Mouse (Mus musculus): ENCODE measurements around the gene Foxd4. TPM values are rescaled to one million over a fixed set of nuclear protein-coding genes. Genes with fewer than 3 reads are reported as not detected.

Gene Foxd4
- polyA plus RNA-seq, 1 experiment from 2014 or later, result 0.08 TPM

GRCm38 (mm10) chr19:24901666-24902065 is 669 bp upstream of the Foxd4 start:
- ATAC-seq (ENCODE audit: low read depth), result no peak
- WGBS (ENCODE audit: insufficient replicate concordance), result 6% methylated on average over 3 of the region's 3 CpGs
- Histone ChIP-seq H3K9ac (ENCODE audit: low read depth, low read length) (no peak overlapping the region), H3K27ac (ENCODE audit: low read length) (no peak overlapping the region), H3K27me3 (ENCODE audit: control insufficient read depth, insufficient read depth, low read depth, low read length) (peaks cover 72% of the 10 kb centered on the region), H3K9me3 (replicated peaks; ENCODE audit: control insufficient read depth, low read length) (no peaks in the 10 kb centered on the region), H3K36me3 (ENCODE audit: control insufficient read depth, insufficient read depth) (no peaks in the 10 kb centered on the region), H3K4me2 (ENCODE audit: low read depth, low read length) (no peak overlapping the region), H3K4me1 (ENCODE audit: control insufficient read depth, low read depth, low read length) (no peaks in the 10 kb centered on the region), H3K4me3 (ENCODE audit: low read depth, low read length) (no peak overlapping the region)

DNA sequence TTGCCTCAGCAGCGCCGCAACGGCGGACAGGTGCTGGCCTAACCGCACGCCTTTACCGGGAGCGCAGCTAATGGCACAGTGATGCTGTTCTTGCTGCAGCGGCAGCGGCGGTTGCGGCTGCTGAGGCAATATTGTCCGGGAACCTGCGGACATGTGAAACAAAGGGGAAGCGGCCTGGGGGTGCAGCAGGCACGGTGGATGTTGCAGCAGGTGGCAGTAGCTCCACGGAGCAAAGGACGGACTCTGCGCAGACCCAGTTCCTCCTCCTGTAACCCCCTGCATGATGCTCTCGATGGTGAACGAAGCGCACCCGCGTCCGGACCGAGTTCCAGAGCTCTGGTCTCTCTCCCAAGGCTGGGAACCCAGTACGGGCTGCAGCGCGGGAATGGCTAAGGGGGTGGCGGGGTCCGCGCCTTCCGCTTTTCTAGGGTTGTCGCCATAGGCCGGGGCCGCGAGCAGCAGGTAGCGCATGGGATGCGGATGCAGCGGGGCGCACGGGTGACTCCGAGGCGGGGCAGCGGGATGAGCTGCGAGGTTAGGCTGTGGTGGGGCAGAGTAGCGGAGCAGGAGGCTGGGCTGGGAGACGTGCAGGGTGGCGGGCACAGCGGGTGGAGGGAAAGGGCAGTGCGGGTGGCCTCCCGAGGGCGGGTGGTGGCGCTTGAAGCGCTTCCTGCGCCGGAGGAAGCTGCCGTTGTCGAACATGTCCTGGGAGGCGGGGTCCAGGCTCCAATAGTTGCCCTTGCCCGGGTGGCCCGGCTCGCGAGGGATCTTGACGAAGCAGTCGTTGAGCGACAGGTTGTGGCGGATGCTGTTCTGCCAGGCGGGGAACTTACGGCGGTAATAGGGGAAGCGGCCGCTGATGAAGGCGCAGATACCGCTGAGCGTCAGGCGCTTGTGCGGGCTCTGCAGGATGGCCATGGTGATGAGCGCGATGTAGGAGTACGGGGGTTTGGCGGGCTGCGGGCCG is 1.1 kb downstream of the Foxd4 start:
- H3K27me3 ChIP-seq (ENCODE audit: control insufficient read depth, insufficient read depth, low read depth, low read length), result peaks cover 78% of the 10 kb centered on the region
- under 1% methylated on average over 84 of the region's 84 CpGs for WGBS (ENCODE audit: insufficient replicate concordance)
- no peaks in the 10 kb centered on the region for H3K4me1 ChIP-seq (ENCODE audit: control insufficient read depth, low read depth, low read length)
- H3K4me3 ChIP-seq (ENCODE audit: low read depth, low read length), result peak overlapping the region; percentile 18
- peak overlapping the region; percentile 12 for H3K4me2 ChIP-seq (ENCODE audit: low read depth, low read length)
- H3K9ac ChIP-seq (ENCODE audit: low read depth, low read length), result no peak overlapping the region
- ATAC-seq (ENCODE audit: low read depth), result peak; percentile 7; the same call in 1 of the 2 replicates
- no peaks in the 10 kb centered on the region for H3K36me3 ChIP-seq (ENCODE audit: control insufficient read depth, insufficient read depth)
- no peak overlapping the region for H3K27ac ChIP-seq (ENCODE audit: low read length)
- no peaks in the 10 kb centered on the region for H3K9me3 ChIP-seq (replicated peaks; ENCODE audit: control insufficient read depth, low read length)

DNA sequence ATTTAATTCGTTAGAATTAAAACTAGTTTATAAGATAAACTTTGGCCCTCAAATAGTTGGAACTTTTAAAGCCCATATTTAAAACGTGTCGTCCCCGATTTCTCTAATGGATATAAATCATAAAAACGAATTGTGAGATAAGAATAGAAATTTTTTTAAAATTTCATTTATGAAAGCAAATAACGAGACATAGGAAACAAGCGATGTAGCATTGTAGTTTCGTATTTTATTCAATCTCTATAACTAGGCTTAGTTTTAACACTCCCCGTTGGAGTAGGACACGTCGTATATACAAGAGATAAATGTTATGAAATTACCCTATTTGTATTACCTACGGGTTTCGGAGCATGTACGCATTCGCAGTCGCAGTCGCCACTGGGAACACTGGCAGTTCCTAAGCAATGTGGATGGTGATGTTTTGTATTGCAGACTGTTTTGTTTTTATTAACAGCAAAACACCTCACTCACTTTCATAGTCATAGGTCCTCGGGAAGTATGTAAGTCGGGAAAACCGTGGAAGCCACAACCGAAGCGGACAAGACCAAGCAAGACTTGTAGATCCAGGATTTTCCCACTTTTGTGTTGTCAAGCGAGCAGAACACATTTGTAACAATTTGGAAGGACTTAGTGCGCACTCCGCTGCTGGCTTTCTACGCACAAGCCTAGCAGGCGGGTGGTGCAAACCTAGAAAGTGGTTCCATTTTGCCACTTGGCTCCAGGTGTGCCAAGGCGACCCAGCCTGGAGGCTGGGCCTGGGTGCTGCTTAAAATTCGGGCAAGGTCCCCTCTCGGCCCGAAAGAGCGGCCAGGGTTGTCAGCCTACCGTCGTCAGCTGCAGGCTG is 2.0 kb downstream of the Foxd4 start:
- no peak overlapping the region for H3K4me2 ChIP-seq (ENCODE audit: low read depth, low read length)
- WGBS (ENCODE audit: insufficient replicate concordance), result 3% methylated on average over 34 of the region's 34 CpGs
- H3K9me3 ChIP-seq (replicated peaks; ENCODE audit: control insufficient read depth, low read length), result no peaks in the 10 kb centered on the region
- ATAC-seq (ENCODE audit: low read depth), result no peak
- no peak overlapping the region for H3K4me3 ChIP-seq (ENCODE audit: low read depth, low read length)
- H3K9ac ChIP-seq (ENCODE audit: low read depth, low read length), result no peak overlapping the region
- no peaks in the 10 kb centered on the region for H3K4me1 ChIP-seq (ENCODE audit: control insufficient read depth, low read depth, low read length)
- H3K27ac ChIP-seq (ENCODE audit: low read length), result no peak overlapping the region
- no peaks in the 10 kb centered on the region for H3K36me3 ChIP-seq (ENCODE audit: control insufficient read depth, insufficient read depth)
- H3K27me3 ChIP-seq (ENCODE audit: control insufficient read depth, insufficient read depth, low read depth, low read length), result peaks cover 73% of the 10 kb centered on the region

DNA sequence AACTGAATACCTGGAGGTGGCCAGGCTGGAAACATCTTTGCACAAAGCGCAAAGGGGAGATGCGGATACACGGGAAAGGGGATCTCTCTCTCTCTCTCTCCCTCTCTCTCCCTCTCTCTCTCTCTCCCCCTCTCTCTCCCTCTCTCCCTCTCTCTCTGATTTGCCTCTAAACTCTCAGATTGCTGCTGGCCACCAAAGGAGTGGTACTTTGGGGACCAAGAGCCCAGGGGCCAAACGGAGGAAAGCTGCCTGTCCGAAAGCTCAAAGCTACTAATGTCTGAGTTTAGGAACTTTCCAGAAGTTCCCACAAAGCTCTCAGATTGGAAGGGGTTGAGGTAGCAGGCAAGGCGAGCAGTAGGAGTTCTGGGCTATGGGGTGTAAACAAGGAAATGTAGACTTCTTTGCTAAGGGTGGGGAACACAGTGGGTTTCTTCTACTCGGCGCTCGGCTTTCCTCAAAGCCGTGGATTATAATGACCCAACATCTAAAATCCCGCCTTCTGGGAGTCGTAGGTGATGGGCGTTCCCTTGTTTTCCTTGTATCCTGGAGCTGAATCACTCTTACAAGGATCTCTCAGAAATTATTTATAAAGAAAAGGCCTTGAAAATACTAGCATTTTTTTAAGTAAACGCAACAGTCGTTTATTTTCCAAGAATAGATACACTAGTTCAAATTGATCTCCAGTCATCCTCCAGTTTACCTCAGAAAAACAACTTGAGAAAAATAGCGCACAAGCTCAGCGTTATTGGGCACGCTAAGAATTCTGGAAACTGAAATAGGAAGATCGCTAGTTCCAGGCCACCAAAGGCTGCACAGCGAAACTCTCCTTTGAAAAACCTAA is 2.9 kb downstream of the Foxd4 start:
- ATAC-seq (ENCODE audit: low read depth), result no peak
- Histone ChIP-seq H3K4me3 (ENCODE audit: low read depth, low read length) (no peak overlapping the region), H3K27ac (ENCODE audit: low read length) (no peak overlapping the region), H3K4me1 (ENCODE audit: control insufficient read depth, low read depth, low read length) (no peaks in the 10 kb centered on the region), H3K36me3 (ENCODE audit: control insufficient read depth, insufficient read depth) (no peaks in the 10 kb centered on the region), H3K4me2 (ENCODE audit: low read depth, low read length) (no peak overlapping the region), H3K27me3 (ENCODE audit: control insufficient read depth, insufficient read depth, low read depth, low read length) (peaks cover 68% of the 10 kb centered on the region), H3K9me3 (replicated peaks; ENCODE audit: control insufficient read depth, low read length) (no peaks in the 10 kb centered on the region), H3K9ac (ENCODE audit: low read depth, low read length) (no peak overlapping the region)
- WGBS (ENCODE audit: insufficient replicate concordance), result 3% methylated on average over 20 of the region's 20 CpGs

DNA sequence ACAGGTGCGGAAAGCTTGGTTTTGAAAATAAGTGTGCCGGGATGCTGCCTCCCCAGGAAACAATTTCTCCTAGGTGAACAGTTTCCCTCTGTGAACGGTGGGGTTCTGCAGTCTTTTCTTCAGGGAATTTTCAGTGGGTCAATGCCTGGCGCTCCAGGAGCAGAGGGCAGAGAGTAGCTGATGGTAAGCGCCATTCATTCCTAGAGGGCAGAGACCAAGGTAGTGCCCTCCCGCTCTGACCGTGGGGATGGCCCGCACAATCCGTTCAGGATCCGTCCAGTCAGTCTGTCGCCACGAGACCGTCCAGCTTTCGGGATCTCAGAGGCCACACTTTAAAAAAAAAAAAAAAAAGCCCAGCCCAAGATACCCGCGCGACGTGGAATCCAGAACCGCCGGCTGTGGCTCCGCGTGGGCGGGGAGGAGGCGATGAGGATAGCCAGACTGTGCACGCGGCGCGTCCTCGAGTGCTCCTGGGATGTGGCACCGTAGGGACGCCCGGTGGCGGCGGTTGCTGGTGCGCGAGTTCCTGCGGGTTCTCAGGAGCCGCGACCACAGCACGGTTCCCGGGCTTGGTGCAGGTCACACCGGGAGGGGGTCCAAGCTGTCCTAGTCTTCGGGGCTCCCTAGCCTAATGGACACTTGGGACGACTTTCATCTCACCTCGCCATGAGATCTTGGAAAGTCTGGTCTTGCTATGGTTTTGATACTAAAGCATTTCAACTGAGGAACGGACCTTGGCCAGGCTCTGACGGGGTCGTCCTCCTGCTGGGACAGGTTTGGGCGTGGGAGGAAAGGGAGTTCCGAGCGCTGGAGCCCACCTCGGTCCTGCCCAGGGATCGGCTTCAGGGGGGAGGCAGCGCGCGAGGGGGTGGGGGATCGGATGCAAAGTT is 3.7 kb downstream of the Foxd4 start:
- 3% methylated on average over 57 of the region's 57 CpGs for WGBS (ENCODE audit: insufficient replicate concordance)
- no peak overlapping the region for H3K4me2 ChIP-seq (ENCODE audit: low read depth, low read length)

DNA sequence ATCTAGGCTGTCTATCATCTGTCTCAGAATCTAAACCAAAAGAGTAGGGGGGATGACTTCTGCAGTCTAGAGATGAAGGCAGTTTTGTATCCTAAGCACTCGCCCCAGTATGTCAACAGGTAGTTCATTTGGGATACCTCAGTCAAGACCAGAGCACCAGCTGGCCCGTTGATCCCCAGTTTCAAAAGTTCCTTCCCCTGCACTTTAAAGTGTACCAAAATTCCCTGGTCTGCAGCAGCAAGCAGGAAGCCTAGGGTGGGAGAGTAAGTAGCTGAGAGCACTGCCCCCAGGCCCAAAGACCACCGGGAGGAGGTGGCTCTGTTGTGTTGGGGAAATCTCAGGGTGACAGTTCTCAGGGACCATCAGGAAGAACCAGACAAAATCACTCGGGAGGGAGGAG is 4.5 kb downstream of the Foxd4 start:
- Histone ChIP-seq H3K9me3 (replicated peaks; ENCODE audit: control insufficient read depth, low read length) (no peaks in the 10 kb centered on the region), H3K9ac (ENCODE audit: low read depth, low read length) (no peak overlapping the region), H3K4me1 (ENCODE audit: control insufficient read depth, low read depth, low read length) (no peaks in the 10 kb centered on the region), H3K27ac (ENCODE audit: low read length) (no peak overlapping the region), H3K4me2 (ENCODE audit: low read depth, low read length) (no peak overlapping the region), H3K27me3 (ENCODE audit: control insufficient read depth, insufficient read depth, low read depth, low read length) (peaks cover 53% of the 10 kb centered on the region), H3K4me3 (ENCODE audit: low read depth, low read length) (no peak overlapping the region), H3K36me3 (ENCODE audit: control insufficient read depth, insufficient read depth) (no peaks in the 10 kb centered on the region)
- 12% methylated on average over 4 of the region's 4 CpGs for WGBS (ENCODE audit: insufficient replicate concordance)
- ATAC-seq (ENCODE audit: low read depth), result no peak

More for the DNA sequence above, 3.7 kb downstream of the Foxd4 start:
- Histone ChIP-seq H3K27ac (ENCODE audit: low read length) (no peak overlapping the region), H3K4me3 (ENCODE audit: low read depth, low read length) (no peak overlapping the region), H3K36me3 (ENCODE audit: control insufficient read depth, insufficient read depth) (no peaks in the 10 kb centered on the region), H3K27me3 (ENCODE audit: control insufficient read depth, insufficient read depth, low read depth, low read length) (peaks cover 60% of the 10 kb centered on the region), H3K9me3 (replicated peaks; ENCODE audit: control insufficient read depth, low read length) (no peaks in the 10 kb centered on the region), H3K9ac (ENCODE audit: low read depth, low read length) (no peak overlapping the region), H3K4me1 (ENCODE audit: control insufficient read depth, low read depth, low read length) (no peaks in the 10 kb centered on the region)
- ATAC-seq (ENCODE audit: low read depth), result no peak

- Histone ChIP-seq H3K27me3 (ENCODE audit: control insufficient read depth, insufficient read depth, low read depth, low read length) (peaks cover 2% of the 10 kb centered on the region; the same call in 1 of the 2 replicates), H3K9me3 (replicated peaks; ENCODE audit: control insufficient read depth, low read length) (no peaks in the 10 kb centered on the region), H3K4me3 (ENCODE audit: low read depth, low read length) (no peak overlapping the region), H3K36me3 (ENCODE audit: control insufficient read depth, insufficient read depth) (no peaks in the 10 kb centered on the region), H3K4me1 (ENCODE audit: control insufficient read depth, low read depth, low read length) (no peaks in the 10 kb centered on the region), H3K27ac (ENCODE audit: low read length) (no peak overlapping the region), H3K4me2 (ENCODE audit: low read depth, low read length) (no peak overlapping the region), H3K9ac (ENCODE audit: low read depth, low read length) (no peak overlapping the region)
- ATAC-seq (ENCODE audit: low read depth), result no peak
- 57% methylated on average over 3 of the region's 3 CpGs for WGBS (ENCODE audit: insufficient replicate concordance)
These were observed 14.1 kb downstream of the Foxd4 start for GRCm38 (mm10) chr19:24886888-24887287.

- no peak for ATAC-seq (ENCODE audit: low read depth)
- Histone ChIP-seq H3K9ac (ENCODE audit: low read depth, low read length) (no peak overlapping the region), H3K9me3 (replicated peaks; ENCODE audit: control insufficient read depth, low read length) (no peaks in the 10 kb centered on the region), H3K27me3 (ENCODE audit: control insufficient read depth, insufficient read depth, low read depth, low read length) (peaks cover 2% of the 10 kb centered on the region; the same call in 1 of the 2 replicates), H3K27ac (ENCODE audit: low read length) (no peak overlapping the region), H3K36me3 (ENCODE audit: control insufficient read depth, insufficient read depth) (no peaks in the 10 kb centered on the region), H3K4me1 (ENCODE audit: control insufficient read depth, low read depth, low read length) (no peaks in the 10 kb centered on the region), H3K4me2 (ENCODE audit: low read depth, low read length) (no peak overlapping the region), H3K4me3 (ENCODE audit: low read depth, low read length) (no peak overlapping the region)
- 11% methylated on average over 5 of the region's 5 CpGs for WGBS (ENCODE audit: insufficient replicate concordance)
These were observed 15.5 kb downstream of the Foxd4 start for GRCm38 (mm10) chr19:24885504-24885903.

Measured in liver, embryonic 16.5 days (tissue).